Mouse (Mus musculus) midbrain, embryonic 11.5 days (tissue): ENCODE measurements at regions not wholly inside any gene's neighbourhood (a gene's known extent, or its start where the extent isn't known, plus 50 kb on each side); places are given as distances from the start of the nearest gene placed in this dataset.

Experiments
- ATAC-seq: fragments of 200-750 bp; cut with Nextera tagmentation; 2 replicates; pipeline ENCODE4 v1.8.0; 2017; ENCODE audit warnings: moderate TSS enrichment, moderate library complexity; ENCODE audit not compliant: low FRiP score
- DNase-seq: peaks from one replicate; pipeline ENCODE4 v3.0.0; 2015; ENCODE audit warnings: low spot score; ENCODE audit errors: missing footprints
- H3K27ac ChIP-seq: fragments of 300-500 bp; sonication (generic); 2 replicates; pipeline ENCODE4 v1.5.1; 2014; ENCODE audit warnings: low read depth, low read length
- H3K27me3 ChIP-seq: fragments of 300-500 bp; sonication (generic); 2 replicates; pipeline ENCODE4 v1.6.1; 2014; ENCODE audit warnings: mild to moderate bottlenecking, low read length, moderate library complexity, mixed read lengths; ENCODE audit not compliant: control insufficient read depth, insufficient read depth
- H3K36me3 ChIP-seq: fragments of 300-500 bp; sonication (generic); 2 replicates; pipeline ENCODE4 v1.6.1; 2014; ENCODE audit warnings: mild to moderate bottlenecking, low read length, moderate library complexity, mixed read lengths; ENCODE audit not compliant: control insufficient read depth, insufficient read depth
- H3K4me1 ChIP-seq: fragments of 300-500 bp; sonication (generic); 2 replicates; pipeline ENCODE4 v1.6.1; 2014; ENCODE audit warnings: low read length; ENCODE audit not compliant: control insufficient read depth, insufficient read depth
- H3K4me2 ChIP-seq: fragments of 300-500 bp; sonication (generic); 2 replicates; pipeline ENCODE4 v1.6.1; 2014; ENCODE audit warnings: mild to moderate bottlenecking, moderate library complexity
- H3K4me3 ChIP-seq: fragments of 300-500 bp; sonication (generic); 2 replicates; pipeline ENCODE4 v1.5.1; 2014; ENCODE audit warnings: low read depth, low read length
- H3K9ac ChIP-seq: fragments of 300-500 bp; sonication (generic); 2 replicates; pipeline ENCODE4 v1.6.1; 2014; ENCODE audit warnings: low read length
- H3K9me3 ChIP-seq: fragments of 300-500 bp; sonication (generic); 2 replicates; pipeline ENCODE4 v1.6.1; 2016; ENCODE audit warnings: low read length; ENCODE audit not compliant: control insufficient read depth
- WGBS: fragments of 180-500 bp; shearing (Covaris S2); extraction: QIAGEN DNeasy Blood & Tissue Kit; methylation state at CpG from one replicate; pipeline ENCODE4 v1.1.7; 2014; 5-methylcytosine and 5-hydroxymethylcytosine counted together

DNA sequence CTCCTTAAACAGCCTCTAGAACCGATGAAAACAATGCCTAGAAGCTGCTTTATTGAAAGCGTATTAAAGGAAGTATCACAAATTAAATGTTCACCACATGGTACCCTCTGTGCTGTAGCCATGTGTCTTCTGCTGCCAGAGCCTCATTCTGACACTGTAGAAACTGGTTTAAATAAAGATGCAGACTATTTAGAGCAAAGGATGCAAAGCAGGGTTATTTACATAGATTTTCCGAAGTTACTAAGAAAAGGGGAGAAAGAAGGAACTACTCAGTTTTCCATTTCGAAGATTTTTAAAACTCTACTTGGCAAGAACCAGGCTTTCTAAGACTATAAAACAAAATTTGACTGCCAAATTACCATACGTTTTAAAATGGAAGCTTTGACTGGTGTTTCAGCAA, 226.5 kb downstream of the Tle4 start:
- H3K9ac ChIP-seq, result no peak overlapping the region
- DNase-seq, result no peak
- WGBS, result 86% methylated on average over 5 of the region's 5 CpGs
- peaks cover 2% of the 10 kb centered on the region; the same call in 1 of the 2 replicates for H3K4me1 ChIP-seq
- H3K4me3 ChIP-seq, result no peak overlapping the region
- H3K4me2 ChIP-seq, result no peak overlapping the region
- no peaks in the 10 kb centered on the region for H3K36me3 ChIP-seq
- ATAC-seq, result no peak
- H3K9me3 ChIP-seq, result no peaks in the 10 kb centered on the region
- H3K27me3 ChIP-seq, result no peaks in the 10 kb centered on the region
- no peak overlapping the region for H3K27ac ChIP-seq

DNA sequence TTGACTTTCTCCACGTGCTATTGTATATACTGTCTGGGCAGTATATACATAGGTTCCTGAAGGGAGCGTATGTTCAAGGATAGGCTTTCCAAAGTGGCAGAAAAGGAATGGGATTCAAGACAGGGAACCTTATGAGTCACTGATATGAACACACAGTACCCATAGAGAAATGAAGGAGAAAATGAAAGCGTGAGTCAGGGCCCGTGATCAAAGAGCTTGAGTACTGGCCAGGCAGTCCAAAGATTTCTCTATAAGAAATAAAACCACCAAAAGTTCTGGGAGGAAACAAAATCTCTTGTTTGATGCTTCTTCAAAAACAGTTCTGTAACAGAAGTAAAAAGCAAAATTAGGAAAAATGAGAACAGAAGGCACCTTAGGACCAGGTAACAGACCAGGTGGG, 223.9 kb downstream of the Tle4 start:
- no peak for ATAC-seq
- H3K9me3 ChIP-seq, result no peaks in the 10 kb centered on the region
- no peak for DNase-seq

DNA sequence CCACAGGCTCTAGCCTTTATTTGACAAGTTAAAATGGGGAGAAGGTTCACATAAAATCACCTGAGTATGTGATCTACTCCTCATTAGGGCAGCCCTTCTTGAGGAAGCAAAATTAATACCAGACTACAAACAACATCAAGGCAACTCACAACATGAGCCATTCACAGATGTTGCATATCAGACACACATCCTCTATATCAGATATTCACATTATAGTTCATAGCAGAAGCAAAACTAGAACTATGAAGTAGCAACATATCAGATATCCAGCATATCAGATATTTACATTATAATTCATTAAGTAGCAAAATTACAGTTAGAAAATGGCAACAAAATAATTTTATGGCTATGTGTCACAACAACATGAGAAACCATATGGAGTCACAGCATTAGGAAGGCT, 217.0 kb downstream of the Tle4 start:
- Histone ChIP-seq H3K4me2 (no peak overlapping the region), H3K4me3 (no peak overlapping the region), H3K4me1 (no peaks in the 10 kb centered on the region), H3K36me3 (no peaks in the 10 kb centered on the region), H3K27ac (no peak overlapping the region), H3K27me3 (no peaks in the 10 kb centered on the region), H3K9me3 (no peaks in the 10 kb centered on the region), H3K9ac (no peak overlapping the region)
- no peak for ATAC-seq
- DNase-seq, result no peak

More for the DNA sequence above, 223.9 kb downstream of the Tle4 start:
- Histone ChIP-seq H3K4me1 (peaks cover 2% of the 10 kb centered on the region; the same call in 1 of the 2 replicates), H3K9ac (no peak overlapping the region), H3K27ac (no peak overlapping the region), H3K4me2 (no peak overlapping the region), H3K27me3 (no peaks in the 10 kb centered on the region), H3K36me3 (no peaks in the 10 kb centered on the region), H3K4me3 (no peak overlapping the region)
- WGBS, result 90% methylated on average over 4 of the region's 4 CpGs

- Histone ChIP-seq H3K9ac (no peak overlapping the region), H3K27ac (no peak overlapping the region), H3K4me1 (no peaks in the 10 kb centered on the region), H3K27me3 (no peaks in the 10 kb centered on the region), H3K4me3 (no peak overlapping the region), H3K36me3 (no peaks in the 10 kb centered on the region), H3K9me3 (no peaks in the 10 kb centered on the region), H3K4me2 (no peak overlapping the region)
- no peak for ATAC-seq
- DNase-seq, result no peak
- WGBS, result 86% methylated on average over 5 of the region's 5 CpGs
Measured at GRCm38 (mm10) chr19:14387796-14388195, 210.1 kb downstream of the Tle4 start.

DNA sequence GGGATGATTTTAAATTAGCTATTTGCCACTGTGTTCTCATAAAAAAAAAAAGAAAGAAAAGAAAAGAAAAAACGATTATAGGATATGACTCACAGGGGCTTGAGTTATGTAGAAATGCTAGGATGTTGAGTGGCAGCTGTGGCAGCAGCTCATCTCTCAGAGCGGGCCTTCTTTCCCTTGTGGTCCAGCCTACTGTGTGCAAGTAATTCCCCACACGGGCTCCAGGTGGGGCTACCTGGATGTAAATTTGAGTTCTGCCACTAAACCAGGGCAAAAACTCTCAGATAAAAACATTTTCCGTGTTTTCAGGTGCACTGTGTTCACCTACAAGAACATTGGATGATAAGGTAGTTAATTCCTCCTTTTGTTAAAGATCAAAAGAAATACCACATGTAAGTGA, 209.3 kb downstream of the Tle4 start:
- no peaks in the 10 kb centered on the region for H3K36me3 ChIP-seq
- WGBS, result 42% methylated on average over 4 of the region's 4 CpGs
- no peak overlapping the region for H3K27ac ChIP-seq
- H3K4me1 ChIP-seq, result no peaks in the 10 kb centered on the region
- no peak for ATAC-seq
- no peak overlapping the region for H3K4me2 ChIP-seq
- H3K9me3 ChIP-seq, result no peaks in the 10 kb centered on the region
- no peak overlapping the region for H3K4me3 ChIP-seq
- no peaks in the 10 kb centered on the region for H3K27me3 ChIP-seq
- no peak for DNase-seq
- no peak overlapping the region for H3K9ac ChIP-seq

GRCm38 (mm10) chr19:14389881-14390837, 207.7 kb downstream of the Tle4 start:
- Histone ChIP-seq H3K4me1 (no peaks in the 10 kb centered on the region), H3K4me3 (no peak overlapping the region), H3K9ac (no peak overlapping the region), H3K4me2 (no peak overlapping the region), H3K27ac (no peak overlapping the region), H3K27me3 (no peaks in the 10 kb centered on the region), H3K36me3 (no peaks in the 10 kb centered on the region), H3K9me3 (no peaks in the 10 kb centered on the region)
- 85% methylated on average over 6 of the region's 6 CpGs for WGBS
- DNase-seq (no peak), ATAC-seq (no peak)

DNA sequence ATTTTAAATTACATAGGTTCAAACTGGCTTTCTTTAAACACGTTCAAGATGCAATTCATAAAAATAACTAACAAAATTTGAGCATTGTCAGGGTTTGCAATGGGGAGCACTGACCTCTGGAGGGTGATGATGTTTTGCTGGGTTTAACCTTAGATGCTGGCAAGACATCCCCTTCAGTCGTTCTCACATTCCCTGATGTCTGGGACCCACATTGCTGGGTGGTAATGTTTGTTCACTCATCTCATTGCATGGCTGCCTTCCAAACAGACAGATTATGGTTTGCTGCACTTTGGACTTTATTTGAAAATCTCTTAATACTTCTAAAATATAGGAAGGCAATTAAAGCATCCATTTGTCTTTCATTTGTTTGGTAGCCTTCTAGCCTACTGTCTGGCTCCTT, 206.9 kb downstream of the Tle4 start:
- H3K4me1 ChIP-seq, result no peaks in the 10 kb centered on the region
- DNase-seq, result no peak
- no peak overlapping the region for H3K4me2 ChIP-seq
- WGBS, result 74% methylated on average over 2 of the region's 2 CpGs
- no peak overlapping the region for H3K27ac ChIP-seq
- no peaks in the 10 kb centered on the region for H3K36me3 ChIP-seq
- ATAC-seq, result no peak
- H3K27me3 ChIP-seq, result no peaks in the 10 kb centered on the region
- H3K4me3 ChIP-seq, result no peak overlapping the region
- no peak overlapping the region for H3K9ac ChIP-seq
- H3K9me3 ChIP-seq, result no peaks in the 10 kb centered on the region
